Mouse (Mus musculus): ENCODE measurements around the gene E130309D02Rik. TPM values are rescaled to one million over a fixed set of nuclear protein-coding genes. Genes with fewer than 3 reads are reported as not detected.

Gene E130309D02Rik
- polyA plus RNA-seq, 1 experiment from 2014 or later, result 46.6 TPM

DNA sequence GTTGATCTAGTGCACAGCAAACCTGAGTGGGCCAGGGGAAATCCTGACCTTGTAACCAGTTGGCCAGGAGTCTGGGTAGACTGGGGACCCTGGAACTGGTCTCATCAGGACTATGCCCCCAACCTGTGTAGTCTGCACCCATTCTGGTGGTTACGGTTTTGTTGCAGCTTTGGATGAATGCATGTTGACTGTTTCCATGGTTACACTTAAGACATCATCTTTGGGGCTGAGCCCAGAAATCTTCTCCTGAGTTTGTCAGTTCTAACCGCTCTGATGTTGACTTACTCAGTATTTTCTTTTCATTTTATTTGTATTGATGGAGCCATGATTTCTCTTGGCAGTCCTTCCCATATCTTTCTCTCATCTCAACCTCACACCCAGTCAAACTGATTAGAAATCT lies 19.8 kb downstream of the E130309D02Rik start:
- Histone ChIP-seq H3K36me3 (ENCODE audit: insufficient read depth) (peaks cover 16% of the 10 kb centered on the region), H3K9me3 (ENCODE audit: low read depth, low read length) (no peaks in the 10 kb centered on the region), H3K4me2 (no peak overlapping the region), H3K27me3 (ENCODE audit: insufficient read depth, low read length) (peaks cover 44% of the 10 kb centered on the region), H3K27ac (ENCODE audit: low read depth) (no peak overlapping the region), H3K4me3 (ENCODE audit: low read depth, low read length) (no peak overlapping the region), H3K9ac (no peak overlapping the region), H3K4me1 (ENCODE audit: insufficient read depth) (peaks cover 8% of the 10 kb centered on the region; the same call in 1 of the 2 replicates)
- no peak for ATAC-seq (ENCODE audit: insufficient read depth)
- no peak for TF ChIP-seq CTCF (IDR thresholded peaks at IDR 0.05; ENCODE audit: low read depth)
- 81% methylated on average over 2 of the region's 2 CpGs for WGBS
- no peak for DNase-seq

DNA sequence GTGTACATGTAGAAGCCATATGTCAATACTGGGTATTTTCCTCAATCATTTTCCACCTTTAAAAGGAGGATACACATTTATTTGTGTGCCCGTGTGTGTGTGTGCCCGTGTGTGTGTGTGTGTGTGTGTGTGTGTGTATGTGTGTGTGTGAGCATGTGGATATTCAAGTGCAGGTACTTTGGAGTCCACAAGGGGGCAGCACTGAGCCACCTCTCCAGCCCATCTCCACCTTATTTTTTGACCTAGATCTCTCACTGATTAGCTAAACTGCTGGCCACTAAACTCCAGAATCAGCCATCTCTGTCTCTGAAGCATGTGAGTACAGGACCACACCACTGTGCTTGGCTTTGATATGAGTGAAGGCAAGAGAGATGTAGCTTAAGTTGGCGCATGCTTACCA lies 20.3 kb downstream of the E130309D02Rik start:
- Histone ChIP-seq H3K4me2 (no peak overlapping the region), H3K4me1 (ENCODE audit: insufficient read depth) (peaks cover 8% of the 10 kb centered on the region; the same call in 1 of the 2 replicates), H3K27me3 (ENCODE audit: insufficient read depth, low read length) (peaks cover 48% of the 10 kb centered on the region), H3K4me3 (ENCODE audit: low read depth, low read length) (no peak overlapping the region), H3K36me3 (ENCODE audit: insufficient read depth) (peaks cover 11% of the 10 kb centered on the region), H3K9me3 (ENCODE audit: low read depth, low read length) (no peaks in the 10 kb centered on the region), H3K9ac (no peak overlapping the region), H3K27ac (ENCODE audit: low read depth) (no peak overlapping the region)
- DNase-seq (no peak), ATAC-seq (ENCODE audit: insufficient read depth) (no peak)
- WGBS, result 94% methylated on average over 3 of the region's 3 CpGs
- peak; percentile 57 for TF ChIP-seq CTCF (IDR thresholded peaks at IDR 0.05; ENCODE audit: low read depth)

- no peak within 1 kb of the TSS for H3K27ac ChIP-seq (ENCODE audit: low read depth)
- ATAC-seq (ENCODE audit: insufficient read depth), result no peak; the same call in 1 of the 2 replicates
- no peak for DNase-seq
- H3K9me3 ChIP-seq (ENCODE audit: low read depth, low read length), result no peaks in the 10 kb centered on the region
- peaks cover 62% of the 10 kb centered on the region for H3K27me3 ChIP-seq (ENCODE audit: insufficient read depth, low read length)
- no peak for TF ChIP-seq CTCF (IDR thresholded peaks at IDR 0.05; ENCODE audit: low read depth)
- WGBS, result 4% methylated on average over 31 of the region's 38 CpGs
- peak within 1 kb of the TSS; percentile 47 for H3K4me3 ChIP-seq (ENCODE audit: low read depth, low read length)
- H3K36me3 ChIP-seq (ENCODE audit: insufficient read depth), result no peaks in the 10 kb centered on the region
- H3K9ac ChIP-seq, result peak within 1 kb of the TSS; percentile 50
- peak within 1 kb of the TSS; percentile 94 for H3K4me2 ChIP-seq
- peaks cover 8% of the 10 kb centered on the region; the same call in 1 of the 2 replicates for H3K4me1 ChIP-seq (ENCODE audit: insufficient read depth)
These were observed 21.8 kb downstream of the E130309D02Rik start, which contains the start of gene Zfp853 for GRCm38 (mm10) chr5:143293404-143293803. TSS of gene Zfp853 (minus strand) at chr5:143293623.

GRCm38 (mm10) chr5:143292879-143293278 lies 22.3 kb downstream of the E130309D02Rik start:
- TF ChIP-seq CTCF (IDR thresholded peaks at IDR 0.05; ENCODE audit: low read depth), result no peak
- Histone ChIP-seq H3K4me3 (ENCODE audit: low read depth, low read length) (peak overlapping the region; percentile 47), H3K4me1 (ENCODE audit: insufficient read depth) (peaks cover 5% of the 10 kb centered on the region; the same call in 1 of the 2 replicates), H3K9ac (peak overlapping the region; percentile 50), H3K27me3 (ENCODE audit: insufficient read depth, low read length) (peaks cover 68% of the 10 kb centered on the region), H3K9me3 (ENCODE audit: low read depth, low read length) (no peaks in the 10 kb centered on the region), H3K36me3 (ENCODE audit: insufficient read depth) (no peaks in the 10 kb centered on the region), H3K4me2 (peak overlapping the region; percentile 94), H3K27ac (ENCODE audit: low read depth) (no peak overlapping the region)
- 1% methylated on average over 19 of the region's 19 CpGs for whole genome bisulfite sequencing
- ATAC-seq (ENCODE audit: insufficient read depth), result no peak
- DNase-seq, result no peak

- Histone ChIP-seq H3K27me3 (ENCODE audit: insufficient read depth, low read length) (peaks cover 89% of the 10 kb centered on the region), H3K36me3 (ENCODE audit: insufficient read depth) (no peaks in the 10 kb centered on the region), H3K4me1 (ENCODE audit: insufficient read depth) (peaks cover 4% of the 10 kb centered on the region; the same call in 1 of the 2 replicates), H3K4me2 (no peak overlapping the region), H3K27ac (ENCODE audit: low read depth) (no peak overlapping the region), H3K4me3 (ENCODE audit: low read depth, low read length) (no peak overlapping the region), H3K9me3 (ENCODE audit: low read depth, low read length) (no peaks in the 10 kb centered on the region), H3K9ac (no peak overlapping the region)
- TF ChIP-seq CTCF (IDR thresholded peaks at IDR 0.05; ENCODE audit: low read depth), result no peak
- no peak for DNase-seq
- ATAC-seq (ENCODE audit: insufficient read depth), result no peak
- WGBS, result 68% methylated on average over 9 of the region's 9 CpGs
These were observed 25.9 kb downstream of the E130309D02Rik start for GRCm38 (mm10) chr5:143289299-143289698.

DNA sequence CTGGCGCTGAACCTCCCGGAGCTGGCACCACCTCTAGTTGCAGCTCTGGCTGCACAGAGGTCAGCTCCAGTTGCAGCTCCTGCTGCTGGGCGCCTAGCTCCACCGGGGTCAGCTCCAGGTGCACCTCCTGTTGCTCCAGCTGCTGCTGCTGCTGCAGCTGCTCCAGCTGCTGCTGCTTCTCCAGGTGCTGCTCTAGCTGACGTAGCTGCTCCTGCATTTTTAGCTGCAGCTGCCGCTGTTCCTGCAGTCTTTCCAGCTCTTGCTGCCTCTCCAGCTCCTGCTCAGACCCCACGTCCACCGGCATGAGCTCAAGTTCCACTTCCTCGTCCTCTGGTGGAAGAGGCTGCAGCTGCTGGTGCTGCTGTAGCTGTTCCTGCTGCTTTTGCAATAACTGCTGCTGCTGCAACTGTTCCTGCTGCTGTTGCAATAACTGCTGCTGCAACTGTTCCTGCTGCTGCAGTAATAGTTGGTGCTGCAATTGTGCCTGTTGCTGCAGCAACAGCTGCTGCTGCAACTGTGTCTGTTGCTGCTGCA lies 26.7 kb downstream of the E130309D02Rik start:
- no peak overlapping the region for H3K9ac ChIP-seq
- 8% methylated on average over 9 of the region's 9 CpGs for WGBS

GRCm38 (mm10) chr5:143287774-143288328 lies 27.3 kb downstream of the E130309D02Rik start:
- Histone ChIP-seq H3K9ac (peak overlapping the region; percentile 6; the same call in 1 of the 2 replicates), H3K4me2 (peak overlapping the region; percentile 58), H3K27ac (ENCODE audit: low read depth) (no peak overlapping the region), H3K27me3 (ENCODE audit: insufficient read depth, low read length) (peaks cover 75% of the 10 kb centered on the region), H3K36me3 (ENCODE audit: insufficient read depth) (no peaks in the 10 kb centered on the region), H3K9me3 (ENCODE audit: low read depth, low read length) (no peaks in the 10 kb centered on the region), H3K4me3 (ENCODE audit: low read depth, low read length) (peak overlapping the region; percentile 25), H3K4me1 (ENCODE audit: insufficient read depth) (peaks cover 4% of the 10 kb centered on the region; the same call in 1 of the 2 replicates)
- ATAC-seq (ENCODE audit: insufficient read depth), result peak; percentile 28; the same call in 1 of the 2 replicates
- WGBS, result under 1% methylated on average over 48 of the region's 48 CpGs
- DNase-seq, result no peak
- TF ChIP-seq CTCF (IDR thresholded peaks at IDR 0.05; ENCODE audit: low read depth), result no peak

More for the DNA sequence above, 26.7 kb downstream of the E130309D02Rik start:
- Histone ChIP-seq H3K4me3 (ENCODE audit: low read depth, low read length) (peak overlapping the region; percentile 25), H3K4me2 (peak overlapping the region; percentile 58), H3K27me3 (ENCODE audit: insufficient read depth, low read length) (peaks cover 81% of the 10 kb centered on the region), H3K27ac (ENCODE audit: low read depth) (no peak overlapping the region), H3K9me3 (ENCODE audit: low read depth, low read length) (no peaks in the 10 kb centered on the region), H3K36me3 (ENCODE audit: insufficient read depth) (no peaks in the 10 kb centered on the region), H3K4me1 (ENCODE audit: insufficient read depth) (peaks cover 4% of the 10 kb centered on the region; the same call in 1 of the 2 replicates)
- no peak for DNase-seq
- TF ChIP-seq CTCF (IDR thresholded peaks at IDR 0.05; ENCODE audit: low read depth), result no peak
- no peak for ATAC-seq (ENCODE audit: insufficient read depth)

All from lung, embryonic 14.5 days (tissue).